Mouse (Mus musculus): Measurements from ENCODE around the gene Gm49711. TPM values are rescaled to one million over a fixed set of nuclear protein-coding genes. Genes with fewer than 3 reads are reported as not detected.
"Not testable (repeated sequence)": the region's sequence is repeated elsewhere in the genome, so short reads cannot be mapped to it uniquely, and the experiment has no call there.

Gene Gm49711
- polyA plus RNA-seq, 1 experiment from 2014 or later, result 0.08 TPM

- no peak for ATAC-seq (ENCODE audit: low FRiP score, low TSS enrichment)
- DNase-seq (ENCODE audit: low spot score), result no peak
- Histone ChIP-seq H3K4me1 (replicated peaks; ENCODE audit: control insufficient read depth, insufficient read depth) (no peaks in the 10 kb centered on the region; the same call in 1 of the 2 replicates), H3K4me3 (ENCODE audit: low read depth, low read length) (no peak overlapping the region), H3K27ac (replicated peaks) (no peak overlapping the region), H3K9me3 (ENCODE audit: control insufficient read depth, low read length) (no peaks in the 10 kb centered on the region), H3K4me2 (replicated peaks; ENCODE audit: low read depth) (no peak overlapping the region), H3K27me3 (ENCODE audit: control insufficient read depth, insufficient read depth, low read length) (no peaks in the 10 kb centered on the region), H3K36me3 (ENCODE audit: control insufficient read depth, insufficient read depth, low read length) (no peaks in the 10 kb centered on the region), H3K9ac (ENCODE audit: low read length) (no peak overlapping the region)
- 85% methylated on average over 5 of the region's 5 CpGs for WGBS
- no peak for TF ChIP-seq CTCF (IDR thresholded peaks at IDR 0.05; ENCODE audit: low read depth)
- TF ChIP-seq EP300 (optimal IDR thresholded peaks at IDR 0.05), result no peak
Observed at GRCm38 (mm10) chr16:92102115-92102514, 44.0 kb downstream of the Gm49711 start.

DNA sequence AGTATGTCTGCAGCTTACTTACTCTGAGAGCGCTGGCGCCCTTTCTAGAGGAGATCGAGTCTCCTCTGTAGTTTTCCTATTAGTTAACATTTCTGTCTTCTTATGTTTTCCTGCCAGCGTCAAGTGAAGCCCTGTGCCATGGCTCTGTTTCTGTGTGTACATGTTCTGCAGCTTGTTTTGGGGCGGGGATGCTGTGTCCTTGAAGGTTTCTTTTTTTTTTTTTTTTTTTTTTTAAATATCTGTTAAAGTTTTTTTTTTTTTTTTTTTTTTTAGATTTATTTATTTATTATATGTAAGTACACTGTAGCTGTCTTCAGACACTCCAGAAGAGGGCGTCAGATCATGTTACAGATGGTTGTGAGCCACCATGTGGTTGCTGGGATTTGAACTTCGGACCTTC, 44.8 kb downstream of the Gm49711 start:
- not testable (repeated sequence) for H3K4me3 ChIP-seq (ENCODE audit: low read depth, low read length); H3K9me3 ChIP-seq (ENCODE audit: control insufficient read depth, low read length); H3K4me2 ChIP-seq (replicated peaks; ENCODE audit: low read depth); ATAC-seq (ENCODE audit: low FRiP score, low TSS enrichment); H3K36me3 ChIP-seq (ENCODE audit: control insufficient read depth, insufficient read depth, low read length); H3K27ac ChIP-seq (replicated peaks); H3K4me1 ChIP-seq (replicated peaks; ENCODE audit: control insufficient read depth, insufficient read depth); H3K9ac ChIP-seq (ENCODE audit: low read length); DNase-seq (ENCODE audit: low spot score); H3K27me3 ChIP-seq (ENCODE audit: control insufficient read depth, insufficient read depth, low read length)
- 96% methylated on average over 6 of the region's 7 CpGs for WGBS

- H3K27me3 ChIP-seq (ENCODE audit: control insufficient read depth, insufficient read depth, low read length), result no peaks in the 10 kb centered on the region
- no peaks in the 10 kb centered on the region for H3K9me3 ChIP-seq (ENCODE audit: control insufficient read depth, low read length)
- H3K4me1 ChIP-seq (replicated peaks; ENCODE audit: control insufficient read depth, insufficient read depth), result no peaks in the 10 kb centered on the region; the same call in 1 of the 2 replicates
- WGBS, result 60% methylated on average over 9 of the region's 9 CpGs
- H3K4me3 ChIP-seq (ENCODE audit: low read depth, low read length), result no peak overlapping the region
- no peak overlapping the region for H3K27ac ChIP-seq (replicated peaks)
- no peak for ATAC-seq (ENCODE audit: low FRiP score, low TSS enrichment)
- H3K4me2 ChIP-seq (replicated peaks; ENCODE audit: low read depth), result no peak overlapping the region
- H3K36me3 ChIP-seq (ENCODE audit: control insufficient read depth, insufficient read depth, low read length), result no peaks in the 10 kb centered on the region
- TF ChIP-seq EP300 (optimal IDR thresholded peaks at IDR 0.05), result no peak
- TF ChIP-seq CTCF (IDR thresholded peaks at IDR 0.05; ENCODE audit: low read depth), result peak; percentile 47
- DNase-seq (ENCODE audit: low spot score), result no peak
- H3K9ac ChIP-seq (ENCODE audit: low read length), result no peak overlapping the region
Observed at GRCm38 (mm10) chr16:92103572-92104331, 45.6 kb downstream of the Gm49711 start.

GRCm38 (mm10) chr16:92104332-92104590, 46.1 kb downstream of the Gm49711 start:
- no peaks in the 10 kb centered on the region for H3K36me3 ChIP-seq (ENCODE audit: control insufficient read depth, insufficient read depth, low read length)
- no peak overlapping the region for H3K4me2 ChIP-seq (replicated peaks; ENCODE audit: low read depth)
- H3K9me3 ChIP-seq (ENCODE audit: control insufficient read depth, low read length), result no peaks in the 10 kb centered on the region
- H3K4me3 ChIP-seq (ENCODE audit: low read depth, low read length), result no peak overlapping the region
- WGBS, result 97% methylated on average over 2 of the region's 2 CpGs
- no peak overlapping the region for H3K27ac ChIP-seq (replicated peaks)
- H3K9ac ChIP-seq (ENCODE audit: low read length), result no peak overlapping the region
- TF ChIP-seq EP300 (optimal IDR thresholded peaks at IDR 0.05) (no peak), CTCF (IDR thresholded peaks at IDR 0.05; ENCODE audit: low read depth) (no peak)
- ATAC-seq (ENCODE audit: low FRiP score, low TSS enrichment) (no peak), DNase-seq (ENCODE audit: low spot score) (no peak)
- H3K4me1 ChIP-seq (replicated peaks; ENCODE audit: control insufficient read depth, insufficient read depth), result no peaks in the 10 kb centered on the region; the same call in 1 of the 2 replicates
- no peaks in the 10 kb centered on the region for H3K27me3 ChIP-seq (ENCODE audit: control insufficient read depth, insufficient read depth, low read length)

- no peak for TF ChIP-seq EP300 (optimal IDR thresholded peaks at IDR 0.05)
- no peak for TF ChIP-seq CTCF (IDR thresholded peaks at IDR 0.05; ENCODE audit: low read depth)
- Histone ChIP-seq H3K27me3 (ENCODE audit: control insufficient read depth, insufficient read depth, low read length) (no peaks in the 10 kb centered on the region), H3K4me3 (ENCODE audit: low read depth, low read length) (no peak overlapping the region), H3K27ac (replicated peaks) (no peak overlapping the region), H3K4me2 (replicated peaks; ENCODE audit: low read depth) (no peak overlapping the region), H3K9me3 (ENCODE audit: control insufficient read depth, low read length) (no peaks in the 10 kb centered on the region), H3K4me1 (replicated peaks; ENCODE audit: control insufficient read depth, insufficient read depth) (no peaks in the 10 kb centered on the region; the same call in 1 of the 2 replicates), H3K36me3 (ENCODE audit: control insufficient read depth, insufficient read depth, low read length) (no peaks in the 10 kb centered on the region), H3K9ac (ENCODE audit: low read length) (no peak overlapping the region)
- WGBS, result 95% methylated on average over 2 of the region's 2 CpGs
- DNase-seq (ENCODE audit: low spot score) (no peak), ATAC-seq (ENCODE audit: low FRiP score, low TSS enrichment) (no peak)
Observed at GRCm38 (mm10) chr16:92104951-92105350, 46.8 kb downstream of the Gm49711 start.

DNA sequence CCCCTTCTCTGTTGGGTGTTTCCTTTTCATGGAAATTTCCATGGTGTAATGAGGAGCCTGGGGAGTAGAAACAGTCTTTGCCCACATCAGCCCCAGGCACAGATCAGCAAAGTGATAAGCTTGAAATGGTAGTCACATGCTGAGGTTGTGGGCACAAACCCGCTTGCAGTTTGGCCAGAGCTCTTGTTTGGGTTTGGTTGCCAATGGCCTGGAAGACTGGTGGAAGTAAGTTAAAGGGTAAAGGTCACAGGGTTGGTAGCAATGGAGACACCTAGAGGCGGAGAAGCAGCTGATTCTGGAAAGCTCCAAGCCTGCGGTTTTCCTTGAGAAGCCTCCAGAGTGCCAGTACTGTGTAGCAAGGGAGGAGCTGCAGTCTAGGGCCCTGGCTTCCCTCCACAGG, 47.5 kb downstream of the Gm49711 start:
- no peaks in the 10 kb centered on the region for H3K27me3 ChIP-seq (ENCODE audit: control insufficient read depth, insufficient read depth, low read length)
- H3K4me2 ChIP-seq (replicated peaks; ENCODE audit: low read depth), result no peak overlapping the region
- TF ChIP-seq CTCF (IDR thresholded peaks at IDR 0.05; ENCODE audit: low read depth), result no peak
- no peak for TF ChIP-seq EP300 (optimal IDR thresholded peaks at IDR 0.05)
- no peak for ATAC-seq (ENCODE audit: low FRiP score, low TSS enrichment)
- no peak for DNase-seq (ENCODE audit: low spot score)
- no peaks in the 10 kb centered on the region for H3K9me3 ChIP-seq (ENCODE audit: control insufficient read depth, low read length)
- H3K4me1 ChIP-seq (replicated peaks; ENCODE audit: control insufficient read depth, insufficient read depth), result no peaks in the 10 kb centered on the region; the same call in 1 of the 2 replicates
- H3K4me3 ChIP-seq (ENCODE audit: low read depth, low read length), result no peak overlapping the region
- 69% methylated on average over 3 of the region's 3 CpGs for WGBS
- H3K27ac ChIP-seq (replicated peaks), result no peak overlapping the region
- no peaks in the 10 kb centered on the region for H3K36me3 ChIP-seq (ENCODE audit: control insufficient read depth, insufficient read depth, low read length)
- no peak overlapping the region for H3K9ac ChIP-seq (ENCODE audit: low read length)
